Mouse (Mus musculus): ENCODE measurements around the gene Plekhm3.

The Plekhm3 gene

GRCm38 (mm10) chr1:64876276-64876675 is 80.3 kb downstream of the Plekhm3 start:
- no peak for DNase-seq (ENCODE audit: low read depth, low spot score)

GRCm38 (mm10) chr1:64875712-64876111 is 80.9 kb downstream of the Plekhm3 start:
- no peak for DNase-seq (ENCODE audit: low read depth, low spot score)

GRCm38 (mm10) chr1:64875156-64875555 is 81.5 kb downstream of the Plekhm3 start:
- DNase-seq (ENCODE audit: low read depth, low spot score) = no peak

GRCm38 (mm10) chr1:64871956-64872355 is 84.7 kb downstream of the Plekhm3 start:
- no peak for DNase-seq (ENCODE audit: low read depth, low spot score)

- no peak for DNase-seq (ENCODE audit: low read depth, low spot score)
Observed at GRCm38 (mm10) chr1:64867684-64868083, 88.9 kb downstream of the Plekhm3 start.

- DNase-seq (ENCODE audit: low read depth, low spot score) = no peak
Observed at GRCm38 (mm10) chr1:64866140-64866539, 90.5 kb downstream of the Plekhm3 start.

- no peak for DNase-seq (ENCODE audit: low read depth, low spot score)
Observed at GRCm38 (mm10) chr1:64860235-64860920, 96.2 kb downstream of the Plekhm3 start.

- no peak for DNase-seq (ENCODE audit: low read depth, low spot score)
Observed at GRCm38 (mm10) chr1:64859826-64860225, 96.8 kb downstream of the Plekhm3 start.

GRCm38 (mm10) chr1:64854835-64855234 is 101.8 kb downstream of the Plekhm3 start:
- DNase-seq (ENCODE audit: low read depth, low spot score) = no peak

GRCm38 (mm10) chr1:64853738-64854730 is 102.6 kb downstream of the Plekhm3 start:
- no peak for DNase-seq (ENCODE audit: low read depth, low spot score)

- DNase-seq (ENCODE audit: low read depth, low spot score) = no peak
Observed at GRCm38 (mm10) chr1:64853244-64853643, 103.4 kb downstream of the Plekhm3 start.

GRCm38 (mm10) chr1:64852272-64852671 is 104.4 kb downstream of the Plekhm3 start:
- DNase-seq (ENCODE audit: low read depth, low spot score) = no peak

GRCm38 (mm10) chr1:64850345-64850744 is 106.3 kb downstream of the Plekhm3 start:
- no peak for DNase-seq (ENCODE audit: low read depth, low spot score)

- no peak for DNase-seq (ENCODE audit: low read depth, low spot score)
Observed at GRCm38 (mm10) chr1:64848996-64849395, 107.6 kb downstream of the Plekhm3 start.

GRCm38 (mm10) chr1:64848081-64848480 is 108.5 kb downstream of the Plekhm3 start:
- DNase-seq (ENCODE audit: low read depth, low spot score) = no peak

- no peak for DNase-seq (ENCODE audit: low read depth, low spot score)
Observed at GRCm38 (mm10) chr1:64847565-64847964, 109.1 kb downstream of the Plekhm3 start.

GRCm38 (mm10) chr1:64844978-64845377 is 111.6 kb downstream of the Plekhm3 start:
- DNase-seq (ENCODE audit: low read depth, low spot score) = no peak

GRCm38 (mm10) chr1:64843900-64844616 is 112.6 kb downstream of the Plekhm3 start:
- DNase-seq (ENCODE audit: low read depth, low spot score) = no peak

- no peak for DNase-seq (ENCODE audit: low read depth, low spot score)
Observed at GRCm38 (mm10) chr1:64840930-64841329, 115.7 kb downstream of the Plekhm3 start.

GRCm38 (mm10) chr1:64836584-64836983 is 120.0 kb downstream of the Plekhm3 start:
- DNase-seq (ENCODE audit: low read depth, low spot score) = no peak

GRCm38 (mm10) chr1:64836114-64836513 is 120.5 kb downstream of the Plekhm3 start:
- DNase-seq (ENCODE audit: low read depth, low spot score) = no peak

- DNase-seq (ENCODE audit: low read depth, low spot score) = no peak
Observed at GRCm38 (mm10) chr1:64831552-64831951, 125.1 kb downstream of the Plekhm3 start.

Measured in embryo, embryonic 11.5 days (tissue).